Mouse (Mus musculus) limb, embryonic 15.5 days (tissue): ENCODE results near the gene Pla2g6. TPM values are rescaled to one million over a fixed set of nuclear protein-coding genes. Genes with fewer than 3 reads are reported as not detected.

Source experiments
- ATAC-seq: fragments of 200-750 bp; cut with Nextera tagmentation; 2 replicates; pipeline ENCODE4 v1.8.0; 2017; ENCODE audit warnings: low read depth, moderate TSS enrichment; ENCODE audit not compliant: insufficient number of reproducible peaks, low FRiP score, low TSS enrichment
- H3K27ac ChIP-seq: fragments of 300-500 bp; sonication (generic); 2 replicates; pipeline ENCODE4 v1.5.1; 2015; ENCODE audit warnings: moderate library complexity, mild to moderate bottlenecking, inconsistent platforms
- H3K27me3 ChIP-seq: fragments of 300-500 bp; sonication (generic); 2 replicates; pipeline ENCODE4 v1.6.1; 2015; ENCODE audit warnings: inconsistent platforms
- H3K36me3 ChIP-seq: fragments of 300-500 bp; sonication (generic); 2 replicates; pipeline ENCODE4 v1.6.1; 2015; ENCODE audit warnings: inconsistent platforms
- H3K4me1 ChIP-seq: fragments of 300-500 bp; sonication (generic); 2 replicates; pipeline ENCODE4 v1.6.1; 2015; ENCODE audit warnings: inconsistent platforms
- H3K4me2 ChIP-seq: fragments of 300-500 bp; sonication (generic); 2 replicates; pipeline ENCODE4 v1.6.1; 2015; ENCODE audit warnings: mild to moderate bottlenecking, inconsistent platforms
- H3K4me3 ChIP-seq: fragments of 300-500 bp; sonication (generic); 2 replicates; pipeline ENCODE4 v1.5.1; 2015; ENCODE audit warnings: mild to moderate bottlenecking, inconsistent platforms
- H3K9ac ChIP-seq: fragments of 300-500 bp; sonication (generic); 2 replicates; pipeline ENCODE4 v1.6.1; 2015; ENCODE audit warnings: inconsistent platforms
- H3K9me3 ChIP-seq: fragments of 300-500 bp; sonication (generic); 2 replicates; pipeline ENCODE4 v1.6.1; 2016; ENCODE audit warnings: inconsistent platforms
- WGBS: fragments of 180-500 bp; shearing (Covaris S2); methylation state at CpG from one replicate; pipeline ENCODE4 v1.1.7; 2015; 5-methylcytosine and 5-hydroxymethylcytosine counted together
- polyA plus RNA-seq: library from polyadenylated mRNA; unstranded; fragments of >200 nt; fragmentation: Nextera tagmentation; extraction: Ambion mirVana; gene quantifications from 2 replicates; pipeline ENCODE4 v1.2.1, GENCODE M21; 2015

Pla2g6 gene
- 12.9 and 14.2 TPM in 2 replicates for polyA plus RNA-seq

DNA sequence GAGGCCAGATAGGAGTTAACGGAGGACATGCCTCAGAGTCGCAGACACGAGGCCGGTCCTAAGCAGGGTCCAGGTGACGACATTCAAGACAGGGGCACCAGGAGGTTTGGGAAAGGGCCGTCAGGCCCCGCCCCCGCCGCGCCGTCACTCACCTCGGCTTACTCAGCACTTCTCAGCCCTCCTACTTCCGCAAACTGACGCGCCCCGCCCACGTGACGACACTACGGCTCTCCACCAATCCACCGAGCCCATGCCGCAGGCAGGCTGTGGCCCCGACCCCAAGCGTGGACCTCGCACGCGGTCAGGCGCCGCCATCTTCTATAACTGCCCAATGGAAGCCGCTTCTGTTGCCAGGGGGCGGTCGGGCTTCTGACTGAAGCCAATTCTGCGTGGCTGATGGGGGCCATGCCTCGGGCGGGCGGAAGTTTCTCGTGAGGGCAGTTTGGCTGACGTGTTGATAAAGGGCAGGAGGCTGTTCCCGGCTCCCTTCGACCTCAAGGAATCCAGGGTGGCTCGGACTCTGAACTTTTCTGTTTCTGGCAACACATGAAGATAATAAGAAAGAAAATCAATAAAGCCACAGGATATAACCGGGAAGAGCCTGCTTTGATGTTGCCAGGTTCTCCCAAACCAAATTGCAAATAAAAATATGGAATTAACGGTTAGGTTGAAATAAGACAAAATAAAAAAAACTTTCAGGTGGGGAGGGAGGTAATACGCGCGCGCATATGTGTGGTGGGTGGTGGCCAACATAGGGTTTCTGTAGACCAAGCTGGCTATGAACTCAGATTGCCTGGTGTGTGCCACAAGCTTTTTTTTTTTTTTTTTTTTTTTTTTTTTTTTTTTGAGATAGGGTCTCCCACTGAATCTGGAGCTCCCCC is at the start of gene Pla2g6:
Gene Pla2g6, minus strand, starts transcription at position 333 of the 881 bp plus-strand sequence.
- Histone ChIP-seq H3K27me3 (no peaks in the 10 kb centered on the region), H3K9ac (peak within 1 kb of the TSS; percentile 56), H3K27ac (peak within 1 kb of the TSS; percentile 85), H3K4me1 (peaks cover 26% of the 10 kb centered on the region), H3K4me2 (peak within 1 kb of the TSS; percentile 84), H3K4me3 (peak within 1 kb of the TSS; percentile 62), H3K9me3 (no peaks in the 10 kb centered on the region), H3K36me3 (no peaks in the 10 kb centered on the region)
- ATAC-seq, result peak; percentile 97
- WGBS, result 2% methylated on average over 45 of the region's 46 CpGs

DNA sequence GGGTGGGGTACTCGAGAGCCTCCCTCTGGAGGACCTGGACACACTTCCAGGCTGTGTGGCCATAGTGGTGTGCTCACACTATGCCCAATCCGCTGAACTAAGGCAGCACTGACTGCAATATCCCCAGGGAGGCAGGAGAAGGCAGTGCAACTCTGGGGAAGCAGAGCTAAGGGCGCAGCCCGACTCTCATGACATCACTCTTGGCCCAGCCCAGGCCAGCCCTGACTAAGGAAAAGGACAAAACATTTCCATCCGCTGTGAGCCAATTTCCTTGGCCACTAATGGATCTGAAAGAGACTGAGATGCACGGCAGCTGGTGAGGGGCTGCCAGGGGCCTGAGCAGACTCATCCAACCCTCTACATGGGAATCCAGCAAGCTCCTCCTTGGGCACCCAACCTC is 49.5 kb upstream of the Pla2g6 start:
- no peaks in the 10 kb centered on the region for H3K9me3 ChIP-seq
- ATAC-seq, result no peak
- H3K27me3 ChIP-seq, result no peaks in the 10 kb centered on the region
- no peak overlapping the region for H3K4me3 ChIP-seq
- H3K36me3 ChIP-seq, result peaks cover 58% of the 10 kb centered on the region
- no peak overlapping the region for H3K9ac ChIP-seq
- H3K4me1 ChIP-seq, result peaks cover 21% of the 10 kb centered on the region
- H3K4me2 ChIP-seq, result no peak overlapping the region
- H3K27ac ChIP-seq, result no peak overlapping the region
- 73% methylated on average over 6 of the region's 6 CpGs for WGBS

- H3K27me3 ChIP-seq, result no peaks in the 10 kb centered on the region
- H3K4me2 ChIP-seq, result no peak overlapping the region
- 0 out of 2 replicates have a peak, but pooled peaks cover 4% of the 10 kb centered on the region for H3K4me1 ChIP-seq
- H3K9me3 ChIP-seq, result no peaks in the 10 kb centered on the region
- WGBS, result 50% methylated on average over 3 of the region's 3 CpGs
- no peak overlapping the region for H3K27ac ChIP-seq
- no peak overlapping the region for H3K9ac ChIP-seq
- ATAC-seq, result no peak
- peaks cover 82% of the 10 kb centered on the region for H3K36me3 ChIP-seq
- no peak overlapping the region for H3K4me3 ChIP-seq
These were observed 46.6 kb upstream of the Pla2g6 start for GRCm38 (mm10) chr15:79374760-79375159.

GRCm38 (mm10) chr15:79370281-79370843 is 42.2 kb upstream of the Pla2g6 start:
- H3K4me2 ChIP-seq, result no peak overlapping the region
- H3K27ac ChIP-seq, result no peak overlapping the region
- H3K36me3 ChIP-seq, result peaks cover 92% of the 10 kb centered on the region
- H3K4me1 ChIP-seq, result 0 out of 2 replicates have a peak, but pooled peaks cover 2% of the 10 kb centered on the region
- H3K9me3 ChIP-seq, result no peaks in the 10 kb centered on the region
- no peaks in the 10 kb centered on the region for H3K27me3 ChIP-seq
- no peak for ATAC-seq
- no peak overlapping the region for H3K9ac ChIP-seq
- no peak overlapping the region for H3K4me3 ChIP-seq
- WGBS, result 89% methylated on average over 7 of the region's 7 CpGs

- Histone ChIP-seq H3K9ac (no peak overlapping the region), H3K9me3 (no peaks in the 10 kb centered on the region), H3K4me2 (no peak overlapping the region), H3K36me3 (peaks cover 92% of the 10 kb centered on the region), H3K4me3 (no peak overlapping the region), H3K4me1 (0 out of 2 replicates have a peak, but pooled peaks cover 2% of the 10 kb centered on the region), H3K27me3 (no peaks in the 10 kb centered on the region), H3K27ac (no peak overlapping the region)
- ATAC-seq, result no peak
- WGBS, result 82% methylated on average over 15 of the region's 15 CpGs
These were observed 41.5 kb upstream of the Pla2g6 start for GRCm38 (mm10) chr15:79369452-79370280.

DNA sequence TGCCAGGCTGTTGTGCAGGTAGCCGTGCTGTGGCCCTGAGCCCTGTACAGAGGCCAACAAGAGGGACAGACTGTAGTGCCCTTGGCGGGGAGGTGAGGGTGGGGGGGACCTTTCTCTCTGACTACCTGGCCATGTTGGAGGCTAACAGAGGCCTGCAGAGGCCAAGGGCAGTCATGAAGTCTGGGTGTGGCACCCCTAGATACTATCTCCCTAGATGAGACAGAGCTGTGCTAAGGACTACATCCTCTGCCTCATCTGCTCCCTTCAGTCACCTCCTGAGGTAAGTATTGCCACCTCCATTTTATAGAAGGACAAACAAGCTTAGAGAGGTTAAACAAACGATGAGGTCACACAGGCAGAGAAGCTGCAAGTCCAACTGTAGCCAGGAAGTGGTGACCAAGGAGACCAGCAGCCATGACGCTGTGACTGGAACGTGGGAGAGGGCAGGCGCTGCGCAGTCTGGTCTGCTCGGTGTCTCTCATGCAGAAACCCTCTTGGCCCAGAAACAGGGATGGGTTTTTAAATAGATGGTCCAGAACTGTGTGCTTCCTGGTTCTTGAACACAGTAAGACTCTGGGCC is 40.8 kb upstream of the Pla2g6 start:
- Histone ChIP-seq H3K27ac (no peak overlapping the region), H3K27me3 (no peaks in the 10 kb centered on the region), H3K9me3 (no peaks in the 10 kb centered on the region), H3K4me3 (no peak overlapping the region), H3K36me3 (peaks cover 92% of the 10 kb centered on the region), H3K4me1 (0 out of 2 replicates have a peak, but pooled peaks cover 2% of the 10 kb centered on the region), H3K9ac (no peak overlapping the region), H3K4me2 (no peak overlapping the region)
- ATAC-seq, result no peak
- WGBS, result 86% methylated on average over 8 of the region's 8 CpGs

DNA sequence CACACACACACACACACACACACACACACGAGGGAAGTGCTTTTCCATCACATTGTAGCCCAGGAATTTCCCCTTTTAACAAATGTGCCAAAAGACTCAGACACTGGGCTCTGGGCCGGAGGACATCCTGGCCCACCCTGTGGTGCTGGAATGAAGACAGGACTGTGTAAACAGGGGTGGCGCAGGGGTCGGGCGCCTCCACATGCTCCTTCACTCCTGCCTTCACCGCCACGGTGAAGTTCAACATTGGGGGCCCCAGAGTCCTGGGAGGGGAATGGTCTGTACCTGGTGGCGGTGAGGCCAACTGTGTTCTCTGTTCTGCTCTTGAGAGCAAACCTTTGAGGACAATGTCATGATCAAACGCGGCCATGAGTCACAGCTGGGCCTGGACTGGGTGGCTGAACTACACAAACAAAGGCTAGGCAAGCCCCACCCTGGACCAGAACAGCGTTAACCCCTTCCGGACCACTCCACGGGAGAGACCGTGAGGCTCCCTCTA is 40.2 kb upstream of the Pla2g6 start:
- peaks cover 92% of the 10 kb centered on the region for H3K36me3 ChIP-seq
- no peak overlapping the region for H3K4me2 ChIP-seq
- no peak overlapping the region for H3K9ac ChIP-seq
- ATAC-seq, result no peak
- H3K4me1 ChIP-seq, result 0 out of 2 replicates have a peak, but pooled peaks cover 2% of the 10 kb centered on the region
- no peak overlapping the region for H3K27ac ChIP-seq
- 69% methylated on average over 14 of the region's 14 CpGs for WGBS
- no peaks in the 10 kb centered on the region for H3K9me3 ChIP-seq
- H3K27me3 ChIP-seq, result no peaks in the 10 kb centered on the region
- no peak overlapping the region for H3K4me3 ChIP-seq

- H3K4me2 ChIP-seq, result no peak overlapping the region
- WGBS, result 91% methylated on average over 5 of the region's 5 CpGs
- H3K4me3 ChIP-seq, result no peak overlapping the region
These were observed 38.2 kb upstream of the Pla2g6 start for GRCm38 (mm10) chr15:79366402-79366801.

DNA sequence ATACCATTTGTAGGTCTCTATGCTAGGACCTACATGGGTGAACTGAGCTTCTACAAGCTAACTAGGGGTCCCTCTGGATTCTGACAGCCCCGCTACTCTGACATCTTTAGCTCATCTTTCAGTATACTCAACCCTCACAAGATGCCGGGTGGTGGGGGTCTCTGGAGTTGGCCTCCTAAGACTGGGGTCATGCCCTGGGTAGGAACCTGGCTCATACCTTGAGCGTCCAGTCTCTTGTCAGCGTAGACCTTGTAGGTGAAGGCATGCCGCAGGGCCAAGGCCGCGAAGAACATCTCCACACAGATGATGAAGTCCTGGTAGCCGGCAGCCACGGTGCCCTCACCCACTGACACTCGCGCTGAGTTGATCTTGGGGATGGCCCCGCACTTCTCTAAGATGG is 36.9 kb upstream of the Pla2g6 start:
- WGBS, result 96% methylated on average over 12 of the region's 12 CpGs
- H3K4me2 ChIP-seq, result no peak overlapping the region
- H3K36me3 ChIP-seq, result peaks cover 92% of the 10 kb centered on the region

More at GRCm38 (mm10) chr15:79366402-79366801, 38.2 kb upstream of the Pla2g6 start:
- Histone ChIP-seq H3K4me1 (peaks cover 5% of the 10 kb centered on the region), H3K27ac (no peak overlapping the region), H3K36me3 (peaks cover 94% of the 10 kb centered on the region), H3K27me3 (no peaks in the 10 kb centered on the region), H3K9me3 (no peaks in the 10 kb centered on the region), H3K9ac (no peak overlapping the region)
- ATAC-seq, result no peak

GRCm38 (mm10) chr15:79364120-79364519 is 35.9 kb upstream of the Pla2g6 start:
- ATAC-seq, result no peak
- peaks cover 84% of the 10 kb centered on the region for H3K36me3 ChIP-seq
- no peak overlapping the region for H3K9ac ChIP-seq
- no peak overlapping the region for H3K27ac ChIP-seq
- H3K9me3 ChIP-seq, result no peaks in the 10 kb centered on the region
- 66% methylated on average over 6 of the region's 6 CpGs for WGBS
- H3K4me1 ChIP-seq, result peaks cover 21% of the 10 kb centered on the region
- no peaks in the 10 kb centered on the region for H3K27me3 ChIP-seq
- no peak overlapping the region for H3K4me3 ChIP-seq
- H3K4me2 ChIP-seq, result no peak overlapping the region

More for the DNA sequence above, 36.9 kb upstream of the Pla2g6 start:
- no peak for ATAC-seq
- Histone ChIP-seq H3K27me3 (no peaks in the 10 kb centered on the region), H3K27ac (no peak overlapping the region), H3K4me3 (no peak overlapping the region), H3K9ac (no peak overlapping the region), H3K4me1 (peaks cover 18% of the 10 kb centered on the region), H3K9me3 (no peaks in the 10 kb centered on the region)

DNA sequence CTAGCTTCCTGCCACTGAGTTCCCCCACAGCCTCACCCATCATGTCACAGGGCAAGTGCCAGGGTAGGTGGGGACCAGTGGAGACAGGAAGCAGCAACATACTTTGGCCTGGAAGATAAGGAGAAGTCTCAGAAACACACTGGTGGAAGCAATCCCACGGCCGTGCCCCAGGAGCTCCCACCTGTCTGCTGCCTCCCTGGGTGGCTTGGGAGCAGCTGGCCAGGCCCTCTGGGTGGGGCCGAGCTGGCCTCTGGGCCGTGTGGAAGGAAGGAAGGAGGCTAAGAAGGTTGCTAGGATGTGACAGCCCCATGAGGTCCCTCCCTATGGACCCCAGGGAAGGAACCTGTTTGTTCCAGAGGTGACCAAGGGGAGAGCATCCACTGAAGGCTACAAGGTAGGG is 32.8 kb upstream of the Pla2g6 start:
- ATAC-seq, result no peak
- 71% methylated on average over 4 of the region's 4 CpGs for WGBS
- Histone ChIP-seq H3K4me2 (no peak overlapping the region), H3K9me3 (no peaks in the 10 kb centered on the region), H3K36me3 (peaks cover 54% of the 10 kb centered on the region), H3K4me1 (peaks cover 42% of the 10 kb centered on the region), H3K27me3 (no peaks in the 10 kb centered on the region), H3K9ac (no peak overlapping the region), H3K4me3 (no peak overlapping the region), H3K27ac (0 out of 2 replicates have a peak overlapping the region, but pooled peaks have one; percentile 43)
